Mouse (Mus musculus): Measurements from ENCODE around the gene Bckdk. TPM values are rescaled to one million over a fixed set of nuclear protein-coding genes. Genes with fewer than 3 reads are reported as not detected.

Gene Bckdk
- polyA plus RNA-seq, 1 experiment from 2014 or later = 32.5 TPM

DNA sequence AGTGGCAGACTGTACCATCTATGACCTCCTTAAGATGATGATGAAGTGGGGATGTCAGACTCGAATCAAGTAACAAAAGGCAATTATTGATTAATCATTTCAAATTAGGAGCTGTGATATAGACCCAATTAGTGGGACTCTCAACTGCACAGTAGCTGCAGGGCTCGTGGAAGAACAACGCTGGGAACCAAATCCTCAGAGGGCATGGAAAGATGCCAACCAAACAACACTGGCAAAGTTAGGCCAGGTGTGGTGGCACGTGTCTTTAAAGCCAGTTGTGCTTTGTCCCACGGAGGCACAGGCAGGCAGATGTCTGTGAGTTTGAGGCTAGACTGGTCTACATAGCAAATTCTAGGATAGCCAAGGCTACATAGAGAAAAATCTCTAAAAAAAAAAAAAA is 26.8 kb downstream of the Bckdk start:
- Histone ChIP-seq H3K9ac (replicated peaks) (no peak overlapping the region), H3K9me3 (ENCODE audit: low read length) (no peaks in the 10 kb centered on the region), H3K27me3 (ENCODE audit: insufficient read depth, low read length) (no peaks in the 10 kb centered on the region), H3K4me3 (ENCODE audit: low read depth, low read length) (no peak overlapping the region), H3K27ac (ENCODE audit: low read depth) (no peak overlapping the region), H3K4me2 (ENCODE audit: low read depth, low read length) (no peak overlapping the region), H3K36me3 (replicated peaks; ENCODE audit: insufficient read depth, low read length) (peaks cover 6% of the 10 kb centered on the region; the same call in 1 of the 2 replicates), H3K4me1 (ENCODE audit: insufficient read depth) (peaks cover 36% of the 10 kb centered on the region)
- WGBS (ENCODE audit: insufficient replicate concordance) = 68% methylated on average over 5 of the region's 5 CpGs
- no peak for ATAC-seq
- no peak for DNase-seq
- TF ChIP-seq CTCF (IDR thresholded peaks at IDR 0.05; ENCODE audit: low read depth) (no peak), EP300 (IDR thresholded peaks at IDR 0.05; ENCODE audit: low read depth) (no peak)

DNA sequence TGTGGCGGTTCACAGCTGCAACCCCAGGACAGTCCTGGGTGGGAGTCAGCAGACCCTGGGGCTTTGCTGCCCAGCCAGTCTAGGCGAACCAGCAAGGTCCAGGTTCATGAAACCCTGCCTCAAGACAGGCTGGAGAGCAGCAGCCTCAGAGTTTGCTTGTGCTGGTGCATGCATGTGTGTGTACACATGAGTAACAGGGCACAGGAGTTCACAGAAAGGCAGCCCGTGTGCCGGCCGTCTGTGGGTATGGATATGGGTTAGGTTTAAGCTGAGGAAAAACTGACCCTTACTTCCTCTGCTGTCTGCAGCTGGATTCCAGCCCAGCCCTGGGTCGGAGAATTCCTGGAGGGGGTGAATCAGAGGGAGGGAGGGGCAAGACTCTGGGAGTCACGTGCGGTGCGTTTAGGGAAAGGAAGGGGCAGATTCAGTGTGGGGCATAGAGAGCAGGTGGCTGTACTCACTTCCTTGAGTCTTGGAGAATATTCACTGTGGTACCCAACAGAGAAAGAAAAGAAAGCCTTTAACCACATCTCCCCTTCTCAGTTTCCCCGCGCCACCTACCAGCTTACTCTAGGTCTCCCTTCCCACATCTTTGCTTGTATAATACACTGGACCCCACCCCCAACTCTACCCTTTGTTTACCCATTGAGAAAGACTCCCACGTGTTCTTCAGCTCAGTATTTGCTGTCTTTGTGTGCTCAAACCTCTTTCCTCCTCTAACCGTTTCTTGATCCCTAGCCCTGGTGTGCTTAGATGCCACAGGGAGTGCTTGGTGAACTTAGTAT is 27.7 kb downstream of the Bckdk start:
- H3K4me2 ChIP-seq (ENCODE audit: low read depth, low read length) = peak overlapping the region; percentile 57
- peak; percentile 47 for DNase-seq
- WGBS (ENCODE audit: insufficient replicate concordance) = 46% methylated on average over 13 of the region's 13 CpGs
- peak overlapping the region; percentile 86 for H3K27ac ChIP-seq (ENCODE audit: low read depth)
- peak; percentile 63 for ATAC-seq
- no peaks in the 10 kb centered on the region for H3K9me3 ChIP-seq (ENCODE audit: low read length)
- no peaks in the 10 kb centered on the region for H3K36me3 ChIP-seq (replicated peaks; ENCODE audit: insufficient read depth, low read length)
- no peaks in the 10 kb centered on the region for H3K27me3 ChIP-seq (ENCODE audit: insufficient read depth, low read length)
- peaks cover 37% of the 10 kb centered on the region for H3K4me1 ChIP-seq (ENCODE audit: insufficient read depth)
- H3K9ac ChIP-seq (replicated peaks) = peak overlapping the region; percentile 40
- peak overlapping the region; percentile 7 for H3K4me3 ChIP-seq (ENCODE audit: low read depth, low read length)
- no peak for TF ChIP-seq CTCF (IDR thresholded peaks at IDR 0.05; ENCODE audit: low read depth)
- no peak for TF ChIP-seq EP300 (IDR thresholded peaks at IDR 0.05; ENCODE audit: low read depth)

DNA sequence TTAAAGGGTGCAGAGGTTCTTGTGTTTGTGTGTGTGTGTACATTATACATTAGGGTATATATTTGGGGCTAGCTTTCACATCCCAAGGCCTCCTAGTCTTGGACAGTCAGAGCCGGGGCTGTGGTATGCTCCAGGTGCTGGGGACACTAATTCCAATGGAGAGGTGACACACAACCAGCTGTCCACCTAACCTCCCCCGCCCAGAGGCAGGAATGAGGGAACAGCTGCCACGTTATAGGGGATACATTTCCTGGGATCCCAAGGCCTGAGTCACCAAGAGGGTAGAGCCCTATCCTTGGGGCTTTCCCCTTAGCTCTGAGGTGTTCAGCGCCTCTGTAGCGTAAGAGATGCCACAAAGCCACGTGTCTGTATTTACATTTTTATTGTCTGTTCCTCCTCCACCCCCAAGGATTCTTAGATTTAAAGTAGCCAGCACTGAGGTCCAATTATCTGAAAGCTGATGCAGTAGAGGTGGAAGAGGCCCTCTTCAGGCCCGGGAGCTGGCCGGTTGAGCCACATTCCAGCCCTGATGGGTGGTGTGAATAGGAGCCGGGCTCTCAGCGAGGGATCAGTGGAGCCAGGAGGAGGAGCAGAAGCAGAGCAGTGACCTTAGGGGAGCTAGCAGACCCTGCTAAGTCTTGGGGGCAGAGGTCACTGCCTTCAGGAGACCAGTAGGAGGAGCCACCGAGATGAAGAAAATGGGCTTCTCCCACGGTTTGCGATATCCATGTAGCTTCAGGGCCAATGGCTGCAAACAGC is 28.6 kb downstream of the Bckdk start:
- DNase-seq (no peak), ATAC-seq (no peak)
- peak overlapping the region; percentile 86 for H3K27ac ChIP-seq (ENCODE audit: low read depth)
- no peak overlapping the region for H3K4me3 ChIP-seq (ENCODE audit: low read depth, low read length)
- no peak overlapping the region; the same call in 1 of the 2 replicates for H3K9ac ChIP-seq (replicated peaks)
- TF ChIP-seq CTCF (IDR thresholded peaks at IDR 0.05; ENCODE audit: low read depth) (peak; percentile 18; the same call in 1 of the 2 replicates), EP300 (IDR thresholded peaks at IDR 0.05; ENCODE audit: low read depth) (no peak)
- peaks cover 34% of the 10 kb centered on the region for H3K4me1 ChIP-seq (ENCODE audit: insufficient read depth)
- no peaks in the 10 kb centered on the region for H3K27me3 ChIP-seq (ENCODE audit: insufficient read depth, low read length)
- peak overlapping the region; percentile 57; the same call in 1 of the 2 replicates for H3K4me2 ChIP-seq (ENCODE audit: low read depth, low read length)
- H3K36me3 ChIP-seq (replicated peaks; ENCODE audit: insufficient read depth, low read length) = no peaks in the 10 kb centered on the region
- H3K9me3 ChIP-seq (ENCODE audit: low read length) = no peaks in the 10 kb centered on the region
- WGBS (ENCODE audit: insufficient replicate concordance) = 47% methylated on average over 13 of the region's 13 CpGs

DNA sequence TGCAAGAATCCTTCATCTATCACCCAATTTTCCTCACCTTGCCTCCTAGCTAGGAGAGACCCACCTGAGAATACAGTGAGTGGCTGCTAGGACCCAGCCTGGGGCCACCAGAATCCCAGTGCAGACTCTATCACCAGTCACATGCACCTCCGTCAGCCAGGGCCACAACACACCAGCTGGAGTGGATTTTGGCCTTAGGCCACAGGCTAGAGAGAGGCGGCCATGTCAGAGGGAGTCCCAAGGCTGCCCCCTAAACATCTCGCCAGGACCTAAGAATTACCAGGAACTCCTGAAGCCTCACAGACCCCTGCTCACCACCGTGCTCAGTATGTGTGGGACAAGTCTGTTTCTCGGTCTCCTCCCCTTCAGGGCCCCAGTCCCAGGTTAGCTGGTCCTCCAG is 30.2 kb downstream of the Bckdk start:
- no peaks in the 10 kb centered on the region for H3K9me3 ChIP-seq (ENCODE audit: low read length)
- no peak overlapping the region for H3K9ac ChIP-seq (replicated peaks)
- H3K27ac ChIP-seq (ENCODE audit: low read depth) = no peak overlapping the region
- no peak for ATAC-seq
- no peak for TF ChIP-seq CTCF (IDR thresholded peaks at IDR 0.05; ENCODE audit: low read depth)
- TF ChIP-seq EP300 (IDR thresholded peaks at IDR 0.05; ENCODE audit: low read depth) = no peak
- H3K4me3 ChIP-seq (ENCODE audit: low read depth, low read length) = no peak overlapping the region
- no peaks in the 10 kb centered on the region for H3K36me3 ChIP-seq (replicated peaks; ENCODE audit: insufficient read depth, low read length)
- H3K27me3 ChIP-seq (ENCODE audit: insufficient read depth, low read length) = no peaks in the 10 kb centered on the region
- 74% methylated on average over 5 of the region's 5 CpGs for WGBS (ENCODE audit: insufficient replicate concordance)
- DNase-seq = no peak
- H3K4me2 ChIP-seq (ENCODE audit: low read depth, low read length) = no peak overlapping the region
- H3K4me1 ChIP-seq (ENCODE audit: insufficient read depth) = peaks cover 25% of the 10 kb centered on the region

DNA sequence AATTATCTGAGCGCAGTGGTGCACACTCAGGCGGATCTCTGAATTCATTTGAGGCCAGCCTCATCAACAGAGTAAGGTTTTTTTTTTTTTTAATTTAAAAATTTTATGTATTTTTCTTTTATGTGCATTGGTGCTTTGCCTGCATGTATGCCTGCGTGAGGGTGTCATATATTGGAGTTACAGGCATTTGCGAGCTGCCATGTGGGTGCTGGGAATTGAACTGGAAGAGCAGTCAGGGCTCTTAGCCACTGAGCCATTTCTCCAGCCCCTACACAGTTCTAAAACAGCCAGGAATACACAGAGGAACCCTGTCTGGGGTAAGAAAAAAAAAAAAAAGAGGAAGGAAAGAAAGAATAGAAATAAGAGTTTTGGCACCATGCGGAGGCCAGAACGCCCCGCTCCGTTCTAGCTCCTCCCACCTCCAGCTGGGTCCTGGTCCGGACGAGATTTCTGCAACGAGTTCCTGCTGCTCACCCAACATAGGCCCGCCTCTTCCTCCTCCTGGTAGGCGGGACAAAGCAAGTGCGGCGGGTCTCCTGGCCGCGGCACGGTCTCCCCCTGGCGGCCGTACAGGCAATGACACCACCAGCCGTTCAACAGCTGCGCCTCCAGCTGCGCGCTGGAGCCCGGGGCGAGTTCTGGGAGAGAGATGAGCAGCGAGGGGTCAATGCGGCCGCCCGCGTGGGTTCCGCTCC is 31.3 kb downstream of the Bckdk start:
- 6% methylated on average over 31 of the region's 32 CpGs for WGBS (ENCODE audit: insufficient replicate concordance)
- Histone ChIP-seq H3K27me3 (ENCODE audit: insufficient read depth, low read length) (no peaks in the 10 kb centered on the region), H3K4me1 (ENCODE audit: insufficient read depth) (peaks cover 25% of the 10 kb centered on the region), H3K27ac (ENCODE audit: low read depth) (peak overlapping the region; percentile 37; the same call in 1 of the 2 replicates), H3K4me2 (ENCODE audit: low read depth, low read length) (peak overlapping the region; percentile 98), H3K9ac (replicated peaks) (peak overlapping the region; percentile 69), H3K4me3 (ENCODE audit: low read depth, low read length) (peak overlapping the region; percentile 61), H3K9me3 (ENCODE audit: low read length) (no peaks in the 10 kb centered on the region), H3K36me3 (replicated peaks; ENCODE audit: insufficient read depth, low read length) (no peaks in the 10 kb centered on the region)
- ATAC-seq (peak; percentile 89), DNase-seq (peak; percentile 95)
- no peak for TF ChIP-seq EP300 (IDR thresholded peaks at IDR 0.05; ENCODE audit: low read depth)
- TF ChIP-seq CTCF (IDR thresholded peaks at IDR 0.05; ENCODE audit: low read depth) = peak; percentile 100

DNA sequence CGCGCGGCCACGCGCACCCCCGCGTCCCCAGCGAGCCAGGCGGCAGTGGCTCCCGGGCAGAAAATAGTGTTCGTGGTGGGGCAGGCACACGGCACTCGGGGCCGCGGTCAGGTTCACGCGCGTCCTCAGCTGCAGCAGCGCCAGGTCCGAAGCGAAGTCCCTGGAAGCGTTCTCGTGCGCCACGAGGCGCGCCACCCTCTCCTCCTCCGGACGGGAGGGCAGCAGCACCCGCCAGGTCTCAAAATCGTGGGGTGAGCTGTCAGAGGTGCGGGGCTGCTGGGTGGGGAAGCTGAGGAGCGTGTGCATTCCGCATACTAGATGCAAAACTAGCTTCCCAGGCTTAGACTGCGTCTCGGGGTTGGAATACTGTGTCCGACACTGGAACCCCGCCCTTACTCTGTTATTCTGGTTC is 31.9 kb downstream of the Bckdk start:
- peaks cover 25% of the 10 kb centered on the region for H3K4me1 ChIP-seq (ENCODE audit: insufficient read depth)
- no peak overlapping the region for H3K27ac ChIP-seq (ENCODE audit: low read depth)
- H3K9me3 ChIP-seq (ENCODE audit: low read length) = no peaks in the 10 kb centered on the region
- peak overlapping the region; percentile 98 for H3K4me2 ChIP-seq (ENCODE audit: low read depth, low read length)
- peak overlapping the region; percentile 69 for H3K9ac ChIP-seq (replicated peaks)
- peak overlapping the region; percentile 61 for H3K4me3 ChIP-seq (ENCODE audit: low read depth, low read length)
- ATAC-seq (peak; percentile 35), DNase-seq (no peak)
- TF ChIP-seq EP300 (IDR thresholded peaks at IDR 0.05; ENCODE audit: low read depth) = no peak
- TF ChIP-seq CTCF (IDR thresholded peaks at IDR 0.05; ENCODE audit: low read depth) = no peak
- under 1% methylated on average over 38 of the region's 38 CpGs for WGBS (ENCODE audit: insufficient replicate concordance)
- no peaks in the 10 kb centered on the region for H3K36me3 ChIP-seq (replicated peaks; ENCODE audit: insufficient read depth, low read length)
- no peaks in the 10 kb centered on the region for H3K27me3 ChIP-seq (ENCODE audit: insufficient read depth, low read length)

All from liver, postnatal 0 days (tissue).